Mouse (Mus musculus): ENCODE measurements around the gene Pip4k2a.

GRCm38 (mm10) chr2:18984095-18984847 is 13.7 kb downstream of the Pip4k2a start:
- TF ChIP-seq POLR2A (IDR thresholded peaks at IDR 0.05; ENCODE audit: insufficient read depth, low read depth, low read length) (no peak), CTCF (IDR thresholded peaks at IDR 0.05) (no peak)

Data from heart, adult 2 months (tissue).